Mouse (Mus musculus): ENCODE results near the gene Reps2. TPM values are rescaled to one million over a fixed set of nuclear protein-coding genes. Genes with fewer than 3 reads are reported as not detected.

Gene Reps2
- polyA plus RNA-seq, 1 experiment: 1.2 TPM

GRCm38 (mm10) chrX:162443387-162443786 lies 200.1 kb downstream of the Reps2 start:
- Histone ChIP-seq H3K4me3 (ENCODE audit: low read depth, low read length) (no peak overlapping the region), H3K27me3 (ENCODE audit: control insufficient read depth, insufficient read depth, low read length, poor library complexity, severe bottlenecking) (no peaks in the 10 kb centered on the region), H3K36me3 (ENCODE audit: control insufficient read depth, insufficient read depth, low read length, poor library complexity, severe bottlenecking) (no peaks in the 10 kb centered on the region), H3K9me3 (replicated peaks; ENCODE audit: control insufficient read depth, insufficient read depth, low read length, poor library complexity, severe bottlenecking) (no peaks in the 10 kb centered on the region), H3K27ac (ENCODE audit: insufficient read depth, low read length) (no peak overlapping the region), H3K9ac (ENCODE audit: low read depth, poor library complexity, severe bottlenecking) (no peak overlapping the region), H3K4me1 (ENCODE audit: control insufficient read depth, insufficient read depth, low read length) (no peaks in the 10 kb centered on the region)
- TF ChIP-seq POLR2A (IDR thresholded peaks at IDR 0.05; ENCODE audit: insufficient read depth, low read length) (no peak), EP300 (IDR thresholded peaks at IDR 0.05; ENCODE audit: insufficient read depth, low read depth, low read length) (no peak), CTCF (IDR thresholded peaks at IDR 0.05; ENCODE audit: low read depth, low read length) (no peak)

DNA sequence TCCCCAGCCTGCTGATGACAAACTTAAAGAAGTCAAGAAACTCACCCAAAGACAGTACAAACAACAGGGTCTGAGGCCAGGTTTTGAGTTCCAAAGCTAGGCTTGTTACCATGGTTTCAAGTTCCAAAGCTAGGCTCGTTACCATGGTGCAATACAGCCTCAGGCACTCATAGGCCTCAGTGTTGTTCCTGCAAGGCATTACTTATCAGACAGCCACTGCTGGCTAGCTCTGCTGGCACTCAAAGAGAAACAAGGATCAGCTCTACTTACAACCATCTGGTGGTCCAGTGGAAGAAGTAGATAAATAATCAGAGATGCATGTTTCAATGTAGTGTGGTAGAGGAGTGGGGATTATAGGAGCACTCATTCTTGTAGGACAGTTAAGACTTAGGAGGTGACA lies 200.5 kb downstream of the Reps2 start:
- Histone ChIP-seq H3K9me3 (replicated peaks; ENCODE audit: control insufficient read depth, insufficient read depth, low read length, poor library complexity, severe bottlenecking) (no peaks in the 10 kb centered on the region), H3K4me1 (ENCODE audit: control insufficient read depth, insufficient read depth, low read length) (no peaks in the 10 kb centered on the region), H3K27me3 (ENCODE audit: control insufficient read depth, insufficient read depth, low read length, poor library complexity, severe bottlenecking) (no peaks in the 10 kb centered on the region), H3K36me3 (ENCODE audit: control insufficient read depth, insufficient read depth, low read length, poor library complexity, severe bottlenecking) (no peaks in the 10 kb centered on the region), H3K9ac (ENCODE audit: low read depth, poor library complexity, severe bottlenecking) (no peak overlapping the region), H3K4me3 (ENCODE audit: low read depth, low read length) (no peak overlapping the region), H3K27ac (ENCODE audit: insufficient read depth, low read length) (no peak overlapping the region)
- TF ChIP-seq CTCF (IDR thresholded peaks at IDR 0.05; ENCODE audit: low read depth, low read length): no peak
- no peak for TF ChIP-seq EP300 (IDR thresholded peaks at IDR 0.05; ENCODE audit: insufficient read depth, low read depth, low read length)
- no peak for TF ChIP-seq POLR2A (IDR thresholded peaks at IDR 0.05; ENCODE audit: insufficient read depth, low read length)

GRCm38 (mm10) chrX:162432776-162433543 lies 210.5 kb downstream of the Reps2 start:
- TF ChIP-seq CTCF (IDR thresholded peaks at IDR 0.05; ENCODE audit: low read depth, low read length) (no peak), POLR2A (IDR thresholded peaks at IDR 0.05; ENCODE audit: insufficient read depth, low read length) (no peak), EP300 (IDR thresholded peaks at IDR 0.05; ENCODE audit: insufficient read depth, low read depth, low read length) (no peak)
- no peak overlapping the region for H3K4me3 ChIP-seq (ENCODE audit: low read depth, low read length)
- H3K27ac ChIP-seq (ENCODE audit: insufficient read depth, low read length): no peak overlapping the region
- no peaks in the 10 kb centered on the region for H3K4me1 ChIP-seq (ENCODE audit: control insufficient read depth, insufficient read depth, low read length)
- no peaks in the 10 kb centered on the region for H3K27me3 ChIP-seq (ENCODE audit: control insufficient read depth, insufficient read depth, low read length, poor library complexity, severe bottlenecking)
- H3K36me3 ChIP-seq (ENCODE audit: control insufficient read depth, insufficient read depth, low read length, poor library complexity, severe bottlenecking): no peaks in the 10 kb centered on the region
- no peak overlapping the region for H3K9ac ChIP-seq (ENCODE audit: low read depth, poor library complexity, severe bottlenecking)
- H3K9me3 ChIP-seq (replicated peaks; ENCODE audit: control insufficient read depth, insufficient read depth, low read length, poor library complexity, severe bottlenecking): no peaks in the 10 kb centered on the region

DNA sequence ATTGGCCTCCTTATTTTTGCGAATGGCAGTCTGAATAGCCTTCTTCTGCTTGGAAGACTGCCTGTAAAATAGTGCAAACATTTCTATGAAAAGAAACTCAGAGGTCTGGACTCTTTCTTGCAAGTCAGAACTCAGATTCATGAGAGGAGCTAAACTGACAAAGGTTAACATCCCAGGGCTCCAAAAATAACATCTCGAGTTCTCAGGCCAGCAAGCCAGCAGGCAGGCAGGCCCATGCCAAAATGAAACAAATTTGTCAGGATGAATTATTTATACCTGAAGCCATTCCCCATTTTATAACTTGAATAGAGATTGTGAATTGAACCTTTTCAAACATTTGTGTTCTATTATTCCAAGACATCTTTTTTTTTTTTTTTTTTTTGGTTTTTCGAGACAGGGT lies 215.8 kb downstream of the Reps2 start:
- Histone ChIP-seq H3K27ac (ENCODE audit: insufficient read depth, low read length) (no peak overlapping the region), H3K9me3 (replicated peaks; ENCODE audit: control insufficient read depth, insufficient read depth, low read length, poor library complexity, severe bottlenecking) (no peaks in the 10 kb centered on the region), H3K36me3 (ENCODE audit: control insufficient read depth, insufficient read depth, low read length, poor library complexity, severe bottlenecking) (no peaks in the 10 kb centered on the region), H3K27me3 (ENCODE audit: control insufficient read depth, insufficient read depth, low read length, poor library complexity, severe bottlenecking) (no peaks in the 10 kb centered on the region), H3K4me3 (ENCODE audit: low read depth, low read length) (no peak overlapping the region), H3K9ac (ENCODE audit: low read depth, poor library complexity, severe bottlenecking) (no peak overlapping the region), H3K4me1 (ENCODE audit: control insufficient read depth, insufficient read depth, low read length) (no peaks in the 10 kb centered on the region)
- TF ChIP-seq POLR2A (IDR thresholded peaks at IDR 0.05; ENCODE audit: insufficient read depth, low read length) (no peak), CTCF (IDR thresholded peaks at IDR 0.05; ENCODE audit: low read depth, low read length) (no peak), EP300 (IDR thresholded peaks at IDR 0.05; ENCODE audit: insufficient read depth, low read depth, low read length) (no peak)

GRCm38 (mm10) chrX:162419431-162419830 lies 224.0 kb downstream of the Reps2 start:
- H3K36me3 ChIP-seq (ENCODE audit: control insufficient read depth, insufficient read depth, low read length, poor library complexity, severe bottlenecking): no peaks in the 10 kb centered on the region
- no peaks in the 10 kb centered on the region for H3K9me3 ChIP-seq (replicated peaks; ENCODE audit: control insufficient read depth, insufficient read depth, low read length, poor library complexity, severe bottlenecking)
- H3K4me3 ChIP-seq (ENCODE audit: low read depth, low read length): no peak overlapping the region
- TF ChIP-seq CTCF (IDR thresholded peaks at IDR 0.05; ENCODE audit: low read depth, low read length): no peak
- TF ChIP-seq EP300 (IDR thresholded peaks at IDR 0.05; ENCODE audit: insufficient read depth, low read depth, low read length): no peak
- no peaks in the 10 kb centered on the region for H3K4me1 ChIP-seq (ENCODE audit: control insufficient read depth, insufficient read depth, low read length)
- no peak overlapping the region for H3K27ac ChIP-seq (ENCODE audit: insufficient read depth, low read length)
- H3K9ac ChIP-seq (ENCODE audit: low read depth, poor library complexity, severe bottlenecking): no peak overlapping the region
- H3K27me3 ChIP-seq (ENCODE audit: control insufficient read depth, insufficient read depth, low read length, poor library complexity, severe bottlenecking): no peaks in the 10 kb centered on the region

DNA sequence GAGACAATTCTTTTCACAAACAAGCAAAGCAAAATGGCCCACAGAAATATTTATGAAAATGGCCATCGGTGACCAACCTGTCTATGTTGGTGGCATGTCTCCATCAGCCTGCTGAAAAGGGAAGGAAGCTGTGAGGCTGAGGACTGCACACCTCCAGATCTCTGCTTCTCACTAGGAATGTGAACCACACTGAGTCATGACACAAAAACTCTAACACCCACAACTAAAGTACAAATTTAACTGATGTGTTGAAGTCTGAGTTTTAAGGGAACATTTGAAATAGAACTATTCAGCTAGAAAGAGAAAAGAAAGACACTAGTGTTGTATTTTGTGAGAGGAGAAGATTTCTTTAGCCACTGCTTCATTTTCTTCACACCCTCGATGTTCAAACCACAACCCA lies 230.3 kb downstream of the Reps2 start:
- H3K9me3 ChIP-seq (replicated peaks; ENCODE audit: control insufficient read depth, insufficient read depth, low read length, poor library complexity, severe bottlenecking): no peaks in the 10 kb centered on the region
- TF ChIP-seq POLR2A (IDR thresholded peaks at IDR 0.05; ENCODE audit: insufficient read depth, low read length) (no peak), EP300 (IDR thresholded peaks at IDR 0.05; ENCODE audit: insufficient read depth, low read depth, low read length) (no peak), CTCF (IDR thresholded peaks at IDR 0.05; ENCODE audit: low read depth, low read length) (no peak)
- no peak overlapping the region for H3K27ac ChIP-seq (ENCODE audit: insufficient read depth, low read length)
- no peak overlapping the region for H3K4me3 ChIP-seq (ENCODE audit: low read depth, low read length)
- no peaks in the 10 kb centered on the region for H3K4me1 ChIP-seq (ENCODE audit: control insufficient read depth, insufficient read depth, low read length)
- no peaks in the 10 kb centered on the region for H3K36me3 ChIP-seq (ENCODE audit: control insufficient read depth, insufficient read depth, low read length, poor library complexity, severe bottlenecking)
- H3K9ac ChIP-seq (ENCODE audit: low read depth, poor library complexity, severe bottlenecking): no peak overlapping the region
- H3K27me3 ChIP-seq (ENCODE audit: control insufficient read depth, insufficient read depth, low read length, poor library complexity, severe bottlenecking): no peaks in the 10 kb centered on the region
